Mouse (Mus musculus): ENCODE data around the gene Tgm1.

GRCm38 (mm10) chr14:55747051-55747847 is 33.5 kb upstream of the Tgm1 start:
- no peak for TF ChIP-seq POLR2A (IDR thresholded peaks at IDR 0.05; ENCODE audit: low read depth, low read length)
- no peak for TF ChIP-seq CTCF (conservative IDR thresholded peaks at IDR 0.05; ENCODE audit: insufficient read depth, insufficient read length, low read depth, low read length)

All from kidney, adult 2 months (tissue).